Mouse (Mus musculus): ENCODE measurements around the gene Olfr727. TPM values are rescaled to one million over a fixed set of nuclear protein-coding genes. Genes with fewer than 3 reads are reported as not detected.

The Olfr727 gene
- polyA plus RNA-seq (2015; fragmentation: Nextera tagmentation; extraction: Ambion mirVana), result not detected in 2 replicates

GRCm38 (mm10) chr14:50122886-50123285 is at the start of gene Olfr727:
Gene Olfr727, plus strand, starts transcription at chr14:50123186.

GRCm38 (mm10) chr14:50090853-50091252 is 32.1 kb upstream of the Olfr727 start, which contains the start of gene Olfr726:
Gene Olfr726, minus strand, starts transcription at chr14:50090953.

GRCm38 (mm10) chr14:50142580-50142979 is 19.6 kb downstream of the Olfr727 start, which contains the start of gene Olfr728:
Gene Olfr728, minus strand, starts transcription at chr14:50142680.

DNA sequence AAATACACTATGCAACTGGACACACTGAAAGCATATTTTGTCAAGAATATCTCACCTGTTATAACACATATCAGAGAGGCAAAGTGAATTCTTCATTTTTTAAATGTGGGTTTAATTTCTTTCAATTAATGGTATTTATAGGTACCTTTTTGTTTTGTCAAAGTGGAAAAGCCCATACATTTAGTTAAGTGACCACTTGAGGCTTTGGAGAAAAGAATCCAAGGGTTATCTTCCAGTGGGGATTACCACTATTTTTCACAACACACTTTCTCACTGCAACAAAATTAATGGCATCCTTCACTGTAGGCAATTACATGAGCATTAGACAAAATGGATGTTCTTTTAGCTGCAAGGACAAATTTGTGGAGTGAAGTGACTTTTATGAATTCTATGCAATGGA is 29.8 kb downstream of the Olfr727 start, which contains the start of gene Olfr729:
Gene Olfr729 (minus strand): TSS at position 101 of the 400 bp plus-strand sequence.

Other genes starting within 250 kb of the Olfr727 start
- gene Olfr722, start 221.2 kb upstream of the Olfr727 start, polyA plus RNA-seq (2015; fragmentation: Nextera tagmentation; extraction: Ambion mirVana), result not detected in 2 replicates
- not detected in 2 replicates for gene Olfr723, start 191.4 kb upstream of the Olfr727 start, polyA plus RNA-seq (2015; fragmentation: Nextera tagmentation; extraction: Ambion mirVana)
- gene Olfr724, start 159.9 kb upstream of the Olfr727 start, polyA plus RNA-seq (2015; fragmentation: Nextera tagmentation; extraction: Ambion mirVana), result not detected in 2 replicates
- gene Olfr725, start 82.8 kb upstream of the Olfr727 start, polyA plus RNA-seq (2015; fragmentation: Nextera tagmentation; extraction: Ambion mirVana), result not detected in 2 replicates
- gene Olfr726, start 32.2 kb upstream of the Olfr727 start, polyA plus RNA-seq (2015; fragmentation: Nextera tagmentation; extraction: Ambion mirVana), result not detected in 2 replicates
- not detected in 2 replicates for gene Olfr728, start 19.5 kb downstream of the Olfr727 start, polyA plus RNA-seq (2015; fragmentation: Nextera tagmentation; extraction: Ambion mirVana)
- gene Olfr729, start 29.7 kb downstream of the Olfr727 start, polyA plus RNA-seq (2015; fragmentation: Nextera tagmentation; extraction: Ambion mirVana), result not detected in 2 replicates
- not detected in 2 replicates for gene Olfr730, start 65.0 kb downstream of the Olfr727 start, polyA plus RNA-seq (2015; fragmentation: Nextera tagmentation; extraction: Ambion mirVana)
- gene Olfr731, start 118.7 kb downstream of the Olfr727 start, polyA plus RNA-seq (2015; fragmentation: Nextera tagmentation; extraction: Ambion mirVana), result not detected in 2 replicates
- not detected in 2 replicates for gene Olfr732, start 161.0 kb downstream of the Olfr727 start, polyA plus RNA-seq (2015; fragmentation: Nextera tagmentation; extraction: Ambion mirVana)
- gene Olfr733, start 178.3 kb downstream of the Olfr727 start, polyA plus RNA-seq (2015; fragmentation: Nextera tagmentation; extraction: Ambion mirVana), result not detected in 2 replicates
- not detected in 2 replicates for gene Olfr734, start 203.6 kb downstream of the Olfr727 start, polyA plus RNA-seq (2015; fragmentation: Nextera tagmentation; extraction: Ambion mirVana)
- gene Olfr735, start 225.7 kb downstream of the Olfr727 start, polyA plus RNA-seq (2015; fragmentation: Nextera tagmentation; extraction: Ambion mirVana), result not detected in 2 replicates
- gene Tlr11, start 234.7 kb downstream of the Olfr727 start, polyA plus RNA-seq (2015; fragmentation: Nextera tagmentation; extraction: Ambion mirVana), result 0.20 and 0.44 TPM in 2 replicates